Mouse (Mus musculus) thymus, adult 2 months (tissue): ENCODE results near the gene Cox17.

ENCODE experiments used
- CTCF ChIP-seq: fragments of 200-500 bp; IDR thresholded peaks from 2 replicates; pipeline ENCODE4 v1.5.1; 2012; ENCODE audit warnings: mild to moderate bottlenecking, control low read depth, low read length, moderate library complexity, borderline replicate concordance; ENCODE audit not compliant: control insufficient read depth, poor library complexity, insufficient read depth; ENCODE audit errors: extremely low read depth
- POLR2A ChIP-seq: fragments of 200-500 bp; IDR thresholded peaks from 2 replicates; pipeline ENCODE4 v1.6.1; 2012; ENCODE audit warnings: mild to moderate bottlenecking, low read length, control low read depth, moderate library complexity; ENCODE audit not compliant: control insufficient read depth, poor library complexity, insufficient read depth; ENCODE audit errors: extremely low read depth

- TF ChIP-seq CTCF: no peak
- TF ChIP-seq POLR2A: no peak
Measured at GRCm38 (mm10) chr16:38326778-38327397, 19.9 kb upstream of the Cox17 start.
